Mouse (Mus musculus): ENCODE measurements around the gene Ndufaf3.
A peak's percentile ranks its signal among the peaks of the same experiment; 100 is the strongest.

Gene Ndufaf3

DNA sequence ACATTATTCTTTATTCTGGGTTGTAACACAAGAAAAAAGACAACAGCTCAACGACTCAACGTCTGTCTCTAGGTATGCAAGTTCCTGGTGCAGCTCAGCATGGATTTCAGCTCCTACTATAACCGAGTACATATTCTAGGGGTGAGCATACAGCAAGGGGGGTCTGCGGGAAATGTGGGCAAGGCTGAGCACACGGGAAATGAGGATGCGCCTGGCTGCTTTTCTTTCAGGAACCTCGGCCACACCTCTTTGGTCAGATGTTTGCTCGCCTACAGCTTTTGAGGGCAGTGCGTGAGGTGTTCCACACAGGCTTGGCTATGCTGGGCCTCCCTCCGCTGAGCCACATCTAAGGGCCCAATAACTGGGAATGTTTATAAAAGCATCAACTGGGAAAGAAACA is 5.1 kb upstream of the Ndufaf3 start:
- no peak for DNase-seq (ENCODE audit: low read depth)

DNA sequence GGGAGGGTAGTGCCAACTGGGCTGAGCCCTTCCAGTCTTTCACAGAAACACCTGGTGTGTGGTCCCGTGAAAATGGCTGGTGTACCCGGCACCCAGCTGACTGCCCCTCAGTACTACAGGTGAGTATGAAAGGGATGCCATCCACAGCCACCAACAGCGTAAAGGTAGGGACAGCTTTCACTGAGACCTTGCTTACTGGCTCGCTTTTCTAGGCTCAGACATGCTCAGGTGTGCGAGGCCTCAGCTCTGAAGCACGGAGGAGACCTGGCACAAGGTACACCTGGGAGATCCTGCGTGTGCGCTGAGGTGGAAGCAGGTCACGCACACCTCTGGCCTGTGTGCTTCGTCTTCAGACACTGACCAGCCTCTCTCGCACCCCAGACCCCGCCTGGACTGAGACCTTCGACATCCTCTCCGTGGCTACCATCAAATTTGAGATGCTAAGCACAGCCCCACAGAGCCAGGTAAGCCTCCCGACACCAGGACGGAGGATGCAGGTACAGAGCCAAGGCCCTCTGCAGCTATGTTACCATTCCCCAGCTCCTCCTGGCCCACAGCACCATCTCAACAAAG is 4.3 kb upstream of the Ndufaf3 start:
- no peak for DNase-seq (ENCODE audit: low read depth)

DNA sequence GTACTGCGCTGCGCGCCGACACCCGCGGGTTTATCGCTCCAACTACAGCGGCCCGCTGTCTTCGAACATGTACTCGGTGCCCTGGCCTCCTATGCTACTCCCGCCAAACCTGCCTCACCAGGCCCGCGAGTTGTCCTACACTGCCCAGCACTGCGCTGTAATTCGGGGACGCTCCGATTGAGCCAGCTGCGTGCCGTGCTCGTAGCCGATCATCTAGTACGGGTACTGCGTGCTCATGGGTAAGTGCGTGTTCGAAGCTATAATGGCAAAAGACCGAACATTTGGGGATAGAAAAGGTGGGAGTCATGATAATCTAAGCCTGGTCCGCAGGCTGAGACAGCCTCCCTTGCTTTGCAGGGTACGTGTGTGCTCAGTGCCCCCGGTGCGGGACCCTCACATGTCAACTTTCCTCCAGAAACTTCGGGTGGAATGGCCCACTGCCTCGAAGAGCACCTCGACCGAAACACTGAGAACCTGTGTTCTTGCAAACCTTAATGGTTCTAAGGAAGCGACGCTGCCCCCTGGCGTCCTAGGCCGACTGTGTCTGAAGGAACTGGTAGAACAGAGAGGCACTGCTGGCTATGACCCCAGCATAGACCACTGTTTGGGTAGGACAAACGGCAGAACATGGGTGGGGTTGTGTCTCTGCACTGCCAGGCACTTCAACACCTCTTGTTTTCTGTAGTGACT is 3.1 kb upstream of the Ndufaf3 start:
- peak; percentile 89 for DNase-seq (ENCODE audit: low read depth)

DNA sequence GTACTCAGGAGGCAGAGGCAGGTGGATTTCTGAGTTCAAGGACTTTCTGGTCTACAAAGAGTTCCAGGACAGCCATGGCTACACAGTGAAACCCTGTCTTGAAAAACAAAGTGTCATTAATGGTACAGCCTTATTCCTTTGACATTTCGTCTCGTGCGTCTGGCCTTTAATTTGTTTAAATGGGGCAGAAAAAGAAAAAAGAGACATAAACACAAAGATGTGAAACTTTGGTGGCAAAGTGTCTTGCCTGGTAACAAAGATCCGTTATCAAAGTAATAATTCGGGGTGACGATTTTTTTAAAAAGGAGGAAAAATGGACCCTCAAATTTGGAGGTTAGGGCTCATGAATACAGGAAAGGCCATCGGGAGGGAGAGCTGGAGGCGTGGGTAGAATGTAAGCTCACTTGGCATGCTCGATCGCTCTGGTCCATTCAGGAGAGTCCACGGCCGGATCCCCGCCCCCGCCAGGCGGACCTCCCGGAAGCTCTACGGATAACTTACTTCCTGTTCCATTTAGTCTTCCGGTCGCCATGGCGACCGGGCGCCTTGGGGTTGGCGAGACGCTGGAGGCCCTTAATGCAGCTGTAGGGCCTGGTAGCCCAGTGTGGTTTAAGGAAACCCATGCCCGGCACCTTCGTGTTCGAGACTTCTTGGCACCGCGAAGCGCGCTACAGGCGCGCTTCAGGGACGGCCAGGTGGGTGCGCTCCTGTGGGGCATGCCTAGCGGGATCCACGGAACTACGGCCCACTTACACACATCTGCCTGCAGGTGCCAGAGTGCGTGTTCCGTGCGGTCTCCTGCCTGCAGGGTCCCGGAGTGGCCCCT is 2.4 kb upstream of the Ndufaf3 start, which contains the start of gene Dalrd3:
Gene Dalrd3 (plus strand): TSS at position 506 of the 826 bp plus-strand sequence.
- DNase-seq (ENCODE audit: low read depth), result peak; percentile 92

DNA sequence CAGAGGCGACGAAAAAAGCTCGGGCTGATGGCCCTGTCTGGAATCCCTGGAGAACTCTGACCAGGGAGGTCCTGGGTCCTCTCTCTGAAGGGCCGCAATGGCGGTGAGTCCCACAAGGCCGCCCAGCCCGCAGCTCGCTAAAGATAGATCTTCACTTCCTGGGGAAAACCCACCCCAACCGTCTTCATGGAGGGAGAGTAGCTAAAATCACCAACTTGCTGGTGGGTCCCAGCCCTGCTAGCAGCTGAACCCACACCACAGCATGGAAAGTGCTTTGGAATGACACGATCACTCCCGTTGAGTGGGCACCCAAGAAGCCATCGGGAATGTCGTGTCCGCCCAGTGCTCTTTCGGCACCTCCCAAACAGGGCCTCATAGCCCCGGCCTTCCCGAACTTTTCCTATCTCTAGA is 1.3 kb upstream of the Ndufaf3 start:
- no peak for DNase-seq (ENCODE audit: low read depth)

DNA sequence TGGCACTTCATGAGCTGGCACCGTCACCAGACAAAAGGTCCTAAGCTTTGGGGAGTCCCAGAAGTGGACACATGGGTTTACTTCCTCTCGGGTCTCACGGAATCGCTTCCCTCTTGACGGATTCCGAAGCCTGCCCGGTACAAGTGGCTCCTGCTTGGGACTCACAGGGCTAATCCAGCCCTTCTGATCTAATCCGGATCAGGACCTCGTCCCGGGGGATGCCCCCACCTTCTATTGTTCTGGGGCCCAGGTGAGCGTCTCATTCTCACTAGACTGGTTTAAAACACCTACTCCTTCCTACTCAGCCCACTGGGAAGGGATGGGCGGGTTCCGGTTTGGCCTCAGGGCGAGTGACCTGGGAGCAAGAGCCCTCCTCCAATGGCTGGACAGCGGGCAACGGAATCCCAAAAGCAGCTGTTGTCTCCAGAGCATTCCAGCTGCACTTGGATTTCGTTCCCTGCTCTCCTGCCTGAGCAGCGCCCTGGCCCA is 741 bp upstream of the Ndufaf3 start:
- no peak for DNase-seq (ENCODE audit: low read depth)

DNA sequence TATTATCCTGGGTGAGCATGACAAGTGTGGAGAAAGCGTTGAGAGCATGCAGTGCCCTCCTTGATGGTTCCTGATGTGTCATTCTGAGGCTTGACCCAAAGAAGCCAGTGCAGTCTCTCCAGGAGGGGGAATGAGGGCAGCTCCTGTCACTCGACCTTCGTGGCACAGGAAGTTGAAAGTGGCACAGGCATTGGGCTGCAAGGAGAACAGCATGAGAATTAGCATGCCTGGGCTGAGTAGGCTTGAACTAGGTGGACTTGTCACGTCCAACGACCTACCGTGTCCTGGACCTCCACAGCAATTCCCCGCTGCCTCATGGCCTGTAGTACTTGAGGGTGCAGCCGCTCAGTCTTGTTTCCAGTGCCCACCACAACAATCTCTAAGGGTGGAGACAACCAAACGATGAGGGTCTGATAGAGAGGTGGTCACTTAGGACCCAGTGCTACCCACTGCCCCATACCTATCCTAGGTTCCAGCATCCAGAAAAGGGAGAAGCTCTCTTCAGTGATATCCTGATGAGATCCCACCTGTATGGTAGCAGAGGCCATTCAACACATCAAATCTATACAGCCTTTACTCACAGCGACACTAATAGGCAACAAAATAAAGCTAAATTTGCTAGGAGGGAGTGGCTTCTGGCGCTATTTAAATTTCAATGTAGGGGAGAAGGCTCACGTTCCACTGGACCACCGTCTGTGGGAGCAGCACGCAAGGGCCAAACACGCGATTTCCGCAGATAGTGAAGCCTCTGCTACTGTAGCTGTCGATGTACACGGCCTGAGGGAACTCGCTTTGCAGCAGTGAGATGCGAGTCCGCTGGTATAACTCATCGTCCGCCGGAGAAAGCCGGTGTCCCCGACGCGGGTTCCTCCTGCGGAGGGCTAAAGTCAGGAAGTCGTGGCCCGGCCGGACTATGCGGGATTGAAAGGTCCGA is 1.1 kb downstream of the Ndufaf3 start:
- no peak for DNase-seq (ENCODE audit: low read depth)

DNA sequence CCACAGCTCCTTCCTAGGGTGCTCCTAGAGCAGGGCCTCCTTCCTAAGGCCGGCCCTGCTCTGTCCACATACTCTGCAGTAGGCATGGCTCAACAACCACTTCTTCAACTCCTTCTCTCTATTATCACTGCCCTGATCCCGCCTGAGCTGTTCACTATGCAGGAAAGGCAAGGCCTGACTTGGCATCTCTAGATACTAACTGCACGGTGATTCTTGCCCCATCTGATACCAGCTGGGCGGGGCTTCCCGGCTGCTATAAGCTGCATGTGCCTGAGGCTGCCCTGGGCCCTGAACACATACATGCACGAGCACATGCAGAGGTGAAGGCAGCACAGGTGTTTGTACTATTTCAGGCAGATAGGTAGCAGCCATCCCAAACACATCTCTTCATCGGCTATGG is 3.1 kb downstream of the Ndufaf3 start:
- DNase-seq (ENCODE audit: low read depth), result no peak

DNA sequence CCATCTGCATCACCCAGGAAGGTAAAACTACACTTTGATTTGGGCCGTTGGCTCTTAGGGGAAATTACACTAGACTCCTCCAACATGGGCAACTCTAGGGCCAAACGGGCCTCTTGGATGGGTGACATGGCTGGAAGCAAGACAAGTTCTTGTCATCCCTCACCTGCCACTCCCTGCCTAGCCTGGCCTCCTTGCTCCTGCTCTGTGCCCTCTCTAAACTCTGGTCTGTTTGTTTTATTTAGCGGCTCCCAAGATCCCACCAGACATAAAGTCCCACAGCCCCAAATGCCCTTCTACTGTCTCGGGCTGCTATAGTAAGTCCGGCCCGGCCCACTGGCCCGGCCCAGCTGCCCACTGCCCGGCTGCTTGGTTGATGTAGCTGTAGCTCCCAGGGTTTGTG is 3.6 kb downstream of the Ndufaf3 start:
- no peak for DNase-seq (ENCODE audit: low read depth)

DNA sequence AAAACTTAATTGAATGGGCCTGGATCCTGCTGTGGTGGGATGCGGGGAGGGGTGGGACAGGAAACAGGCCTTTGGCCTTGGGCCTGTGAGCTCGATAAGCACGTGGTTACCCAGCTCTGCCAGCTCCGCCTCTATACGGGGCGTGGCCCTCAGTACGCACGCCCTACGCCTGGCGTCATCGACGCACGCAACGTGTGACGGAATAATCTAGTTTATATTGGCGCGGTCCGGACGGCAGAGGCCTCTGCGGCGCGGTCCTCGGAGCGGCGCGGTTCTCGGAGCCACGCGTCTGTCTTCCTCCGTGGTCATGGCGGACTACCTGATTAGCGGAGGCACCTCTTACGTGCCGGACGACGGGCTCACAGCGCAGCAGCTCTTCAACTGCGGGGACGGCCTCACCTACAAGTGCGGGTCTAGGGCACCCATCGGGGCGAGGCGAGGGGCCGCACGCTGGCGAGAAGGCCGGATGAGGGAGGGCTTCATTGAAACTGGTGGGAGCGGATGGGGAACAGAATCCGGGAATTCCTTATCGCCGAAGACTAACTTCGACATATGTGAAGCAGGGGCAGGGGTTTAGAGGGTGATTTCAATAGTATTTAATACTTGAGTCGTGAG is 6.9 kb downstream of the Ndufaf3 start, which contains the start of gene Impdh2:
Gene Impdh2 (plus strand): TSS at position 60 of the 615 bp plus-strand sequence.
- DNase-seq (ENCODE audit: low read depth), result peak; percentile 97

DNA sequence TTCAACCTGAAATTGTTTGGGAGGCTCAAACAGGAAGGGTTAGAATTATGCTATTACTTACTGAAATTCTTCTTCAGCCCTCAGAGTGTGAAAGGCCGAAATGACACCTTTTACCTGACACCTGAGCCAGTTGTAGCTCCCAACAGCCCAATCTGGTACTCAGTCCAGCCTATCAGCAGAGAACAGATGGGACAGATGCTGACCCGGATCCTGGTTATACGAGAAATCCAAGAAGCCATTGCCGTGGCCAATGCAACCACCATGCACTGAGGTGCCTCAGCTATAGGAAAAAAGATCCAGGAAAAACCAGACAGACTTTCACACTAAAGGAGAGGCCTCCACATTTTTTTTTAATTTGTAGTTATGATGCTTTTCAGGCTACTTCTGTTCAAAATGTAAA is 8.1 kb downstream of the Ndufaf3 start:
- DNase-seq (ENCODE audit: low read depth), result no peak

DNA sequence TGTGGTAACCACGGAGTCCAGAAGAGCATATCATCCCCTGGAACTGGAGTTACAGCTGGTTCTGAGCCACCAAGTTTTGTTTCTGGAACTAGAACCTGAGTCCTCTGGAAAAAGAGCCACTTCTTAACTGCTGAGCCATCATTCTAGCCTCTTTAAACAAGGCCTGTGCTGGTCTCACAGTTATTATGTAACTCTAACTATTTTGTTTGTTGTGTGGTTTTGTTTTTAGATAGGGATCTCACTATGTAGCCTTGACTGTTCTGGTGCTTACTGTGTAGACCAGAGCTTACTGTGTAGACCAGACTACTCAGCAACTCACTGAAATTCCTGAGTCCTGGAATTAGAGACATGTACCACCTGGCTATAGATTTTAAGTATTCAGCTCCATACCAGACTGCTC is 20.4 kb downstream of the Ndufaf3 start:
- no peak for DNase-seq (ENCODE audit: low read depth)

DNA sequence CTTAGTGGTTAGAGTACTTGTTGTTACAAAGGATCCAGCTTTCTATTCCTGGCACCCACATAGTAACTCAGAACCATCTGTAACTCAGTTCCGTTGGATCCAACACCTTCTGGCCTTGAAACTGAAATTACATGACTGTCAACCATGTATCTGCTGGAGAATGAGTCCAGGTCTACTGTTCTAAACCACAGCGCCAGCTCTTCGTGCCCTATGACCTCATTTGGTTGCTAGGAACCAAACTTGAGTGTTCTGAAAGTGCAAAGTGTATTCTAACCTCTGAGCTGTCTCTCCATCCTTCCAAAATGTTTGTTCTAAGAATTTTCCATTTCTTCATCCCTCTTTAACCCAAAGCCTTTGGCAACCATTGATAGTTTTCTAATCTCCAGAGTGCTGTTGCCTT is 21.2 kb downstream of the Ndufaf3 start:
- no peak for DNase-seq (ENCODE audit: low read depth)

DNA sequence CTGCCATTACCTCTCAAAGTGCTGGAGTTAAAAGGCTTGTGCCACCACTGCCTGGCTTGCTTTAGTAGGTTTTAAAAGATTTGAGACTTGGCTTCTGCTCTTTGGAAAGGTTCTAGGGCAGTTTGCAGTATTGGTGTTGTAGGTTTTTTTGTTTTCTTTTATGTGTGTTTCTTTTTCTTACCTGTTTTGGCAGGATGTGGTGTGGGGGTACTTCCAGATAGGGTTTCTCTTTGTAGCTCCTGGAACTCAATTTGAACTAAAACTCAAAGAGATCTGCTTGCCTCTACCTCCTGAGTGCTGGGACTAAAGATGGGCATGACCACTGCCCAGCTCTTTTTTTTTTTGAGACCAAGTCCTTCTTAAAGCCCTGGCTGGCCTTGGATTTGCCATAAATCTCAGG is 26.4 kb downstream of the Ndufaf3 start:
- DNase-seq (ENCODE audit: low read depth), result no peak

DNA sequence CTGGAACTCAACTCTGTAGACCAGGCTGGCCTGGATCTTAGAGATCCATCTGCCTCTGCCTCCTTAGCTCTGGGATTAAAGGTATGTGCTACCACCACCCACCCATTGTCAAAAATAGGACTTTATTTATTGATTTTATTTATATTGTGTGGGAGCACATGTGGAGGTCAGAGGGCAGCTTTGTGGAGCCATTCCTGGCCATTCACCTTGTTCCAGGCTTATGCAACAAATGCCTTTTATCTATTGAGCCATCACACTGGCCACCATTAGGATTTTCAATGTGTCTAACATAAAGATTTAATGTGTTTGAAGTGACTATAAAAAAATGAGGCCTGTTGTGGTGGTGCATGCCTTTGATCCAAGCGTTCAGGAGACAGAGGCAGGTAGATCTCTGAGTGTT is 35.7 kb downstream of the Ndufaf3 start:
- DNase-seq (ENCODE audit: low read depth), result no peak

DNA sequence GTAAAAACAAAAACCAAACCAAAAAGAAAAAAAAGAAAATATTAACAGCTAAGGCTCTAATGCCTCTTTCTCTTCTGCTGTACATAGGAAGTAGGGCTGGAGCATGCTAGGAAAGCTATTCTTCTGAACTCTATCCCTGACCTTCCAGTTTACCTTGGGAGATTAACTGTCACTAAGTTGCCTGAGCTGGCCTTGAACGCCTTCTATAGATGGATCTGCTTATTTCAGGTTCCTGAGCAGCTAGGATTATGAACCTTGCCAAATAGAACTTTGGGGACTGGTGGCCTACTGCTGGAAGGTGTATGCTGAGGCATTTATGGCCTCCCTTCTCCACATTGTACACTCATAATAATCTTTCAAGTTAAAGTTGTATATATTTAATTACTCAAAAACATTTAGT is 36.3 kb downstream of the Ndufaf3 start:
- DNase-seq (ENCODE audit: low read depth), result no peak

DNA sequence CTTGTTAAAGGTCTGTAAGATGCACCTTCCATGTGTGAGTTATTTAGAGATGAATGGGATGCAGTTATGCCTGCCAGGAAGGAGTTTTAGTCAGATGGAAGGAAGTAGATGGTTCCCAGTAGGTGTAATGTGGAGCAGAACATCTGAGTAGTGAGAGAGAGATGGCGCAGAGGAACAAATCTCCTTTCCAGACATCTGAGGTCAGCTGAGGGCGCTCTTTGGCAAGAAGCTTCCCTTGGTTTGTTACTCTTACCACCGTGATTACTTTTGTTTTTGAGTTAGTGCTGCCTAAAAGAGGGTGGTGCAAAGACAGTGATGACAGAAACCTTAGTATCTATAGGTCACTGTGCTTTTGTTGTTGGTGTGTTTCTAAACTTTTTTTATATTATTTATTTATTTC is 41.8 kb downstream of the Ndufaf3 start:
- DNase-seq (ENCODE audit: low read depth), result no peak

DNA sequence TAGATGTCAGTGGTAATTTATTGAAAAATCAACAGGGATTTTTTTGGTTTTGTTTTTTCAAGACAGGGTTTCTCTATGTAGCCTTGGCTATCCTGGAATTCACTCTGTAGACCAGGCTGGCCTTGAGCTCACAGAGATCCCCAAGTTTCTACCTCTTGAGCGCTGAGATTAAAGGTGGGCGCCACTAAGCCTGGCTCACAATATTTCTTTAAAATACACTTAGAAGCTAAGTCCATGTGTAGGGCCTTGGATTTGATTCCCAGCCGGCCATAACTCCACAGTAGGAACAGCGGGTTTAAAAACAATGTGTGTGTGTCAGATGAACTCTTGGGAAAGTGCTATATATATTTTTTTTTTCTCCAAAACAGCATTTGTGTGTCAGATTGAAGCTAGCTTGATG is 43.9 kb downstream of the Ndufaf3 start:
- DNase-seq (ENCODE audit: low read depth), result no peak

DNA sequence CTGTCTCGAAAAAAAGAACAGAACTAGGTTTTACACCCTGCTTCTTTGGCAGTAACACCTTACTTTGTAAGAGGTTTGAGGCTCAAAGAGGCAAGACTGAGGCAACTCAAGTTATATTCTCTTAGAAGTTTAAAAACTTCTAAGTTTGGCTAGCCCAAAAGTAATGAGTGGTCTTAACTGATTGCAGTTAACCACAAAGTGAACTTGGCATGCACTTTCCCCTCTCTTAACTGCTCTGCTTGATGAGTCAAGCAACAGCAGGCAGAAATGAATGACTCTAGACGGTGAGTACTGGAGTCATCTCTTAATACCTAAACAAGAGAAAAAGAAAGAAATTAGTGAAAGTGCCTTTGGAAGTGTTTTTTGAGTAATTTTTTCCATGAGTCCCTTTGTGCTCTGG is 45.6 kb downstream of the Ndufaf3 start:
- no peak for DNase-seq (ENCODE audit: low read depth)

DNA sequence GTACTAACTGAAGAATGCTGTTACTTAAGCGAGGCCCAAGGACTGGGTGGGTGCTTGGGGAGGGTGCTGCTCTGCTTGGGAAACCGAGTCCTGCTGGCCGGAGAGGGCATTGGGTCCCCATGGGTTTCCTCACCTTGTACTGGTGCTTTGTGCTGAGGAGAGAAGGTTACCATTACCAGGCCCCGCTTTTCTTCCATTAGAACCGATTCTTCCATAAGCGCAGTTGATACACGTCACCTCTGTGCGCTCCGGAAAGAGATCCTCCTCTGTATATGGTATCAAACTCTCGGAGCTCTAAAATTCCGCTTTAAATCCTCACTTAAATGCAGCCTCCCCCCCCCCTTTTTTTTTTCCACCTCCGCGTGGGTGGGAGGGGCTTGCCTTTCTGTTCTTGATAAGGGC is 49.3 kb downstream of the Ndufaf3 start:
- peak; percentile 39 for DNase-seq (ENCODE audit: low read depth)

DNA sequence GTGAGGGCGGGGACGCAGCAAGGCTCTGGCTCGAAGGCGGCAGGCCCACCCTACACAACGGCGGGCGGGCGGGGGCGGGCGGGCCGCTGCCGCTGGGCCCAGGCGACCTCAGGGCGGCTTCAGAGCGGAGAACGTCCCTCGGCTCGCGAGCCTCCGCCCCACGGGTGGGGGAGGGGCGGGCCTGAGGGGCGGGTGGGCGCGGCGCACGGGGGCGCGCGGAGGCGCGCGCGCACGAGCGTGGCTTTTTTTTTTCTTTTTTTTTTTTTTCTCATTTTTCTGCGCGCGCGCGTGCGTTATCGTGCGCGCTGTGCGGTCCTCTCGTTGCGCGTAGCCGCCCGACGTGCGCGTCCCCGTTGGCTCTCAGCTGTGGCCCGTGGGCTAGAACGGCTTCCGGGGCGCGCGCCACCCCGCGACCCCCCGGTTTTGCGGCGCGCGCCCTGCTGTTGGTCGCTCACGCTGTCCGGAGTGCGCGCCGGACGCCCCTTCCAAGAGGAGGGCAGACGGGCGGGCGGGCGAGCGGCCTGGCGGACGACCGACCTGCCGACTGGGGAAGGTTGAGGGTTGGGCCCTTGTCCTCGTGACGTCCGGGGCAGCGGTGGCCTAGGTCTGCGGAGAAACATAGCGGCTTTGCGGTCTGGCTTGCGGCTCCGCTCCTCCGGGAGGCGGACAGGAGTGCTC is 49.8 kb downstream of the Ndufaf3 start:
- peak; percentile 53 for DNase-seq (ENCODE audit: low read depth)

Data from c-Kit-positive CD71-negative TER-119-negative erythroid progenitor cells, embryonic 14.5 days (primary cell).